Mouse (Mus musculus): ENCODE measurements around the gene Fermt1. TPM values are rescaled to one million over a fixed set of nuclear protein-coding genes. Genes with fewer than 3 reads are reported as not detected.

Fermt1 gene
- polyA plus RNA-seq, 1 experiment from 2014 or later, result 5.4 TPM

GRCm38 (mm10) chr2:132900596-132900995 is 45.1 kb downstream of the Fermt1 start:
- WGBS, result 77% methylated on average over 1 of the region's 1 CpGs

GRCm38 (mm10) chr2:132898211-132898610 is 47.5 kb downstream of the Fermt1 start:
- no peak overlapping the region for H3K4me2 ChIP-seq
- H3K36me3 ChIP-seq (ENCODE audit: insufficient read depth), result no peaks in the 10 kb centered on the region
- H3K4me1 ChIP-seq (ENCODE audit: insufficient read depth), result no peaks in the 10 kb centered on the region
- H3K4me3 ChIP-seq (ENCODE audit: low read depth, low read length), result no peak overlapping the region
- DNase-seq (no peak), ATAC-seq (ENCODE audit: insufficient read depth) (no peak)
- WGBS, result 48% methylated on average over 1 of the region's 1 CpGs
- H3K27ac ChIP-seq (ENCODE audit: low read depth), result no peak overlapping the region
- no peak overlapping the region for H3K9ac ChIP-seq
- TF ChIP-seq CTCF (IDR thresholded peaks at IDR 0.05; ENCODE audit: low read depth), result no peak
- no peaks in the 10 kb centered on the region for H3K9me3 ChIP-seq (ENCODE audit: low read depth, low read length)
- H3K27me3 ChIP-seq (ENCODE audit: insufficient read depth, low read length), result no peaks in the 10 kb centered on the region

More at GRCm38 (mm10) chr2:132900596-132900995, 45.1 kb downstream of the Fermt1 start:
- Histone ChIP-seq H3K4me1 (ENCODE audit: insufficient read depth) (no peaks in the 10 kb centered on the region), H3K9ac (no peak overlapping the region), H3K36me3 (ENCODE audit: insufficient read depth) (no peaks in the 10 kb centered on the region), H3K4me2 (no peak overlapping the region), H3K27ac (ENCODE audit: low read depth) (no peak overlapping the region), H3K9me3 (ENCODE audit: low read depth, low read length) (no peaks in the 10 kb centered on the region), H3K27me3 (ENCODE audit: insufficient read depth, low read length) (no peaks in the 10 kb centered on the region), H3K4me3 (ENCODE audit: low read depth, low read length) (no peak overlapping the region)
- no peak for TF ChIP-seq CTCF (IDR thresholded peaks at IDR 0.05; ENCODE audit: low read depth)
- DNase-seq (no peak), ATAC-seq (ENCODE audit: insufficient read depth) (no peak)

- ATAC-seq (ENCODE audit: insufficient read depth) (no peak), DNase-seq (no peak)
- Histone ChIP-seq H3K9me3 (ENCODE audit: low read depth, low read length) (no peaks in the 10 kb centered on the region), H3K4me2 (no peak overlapping the region), H3K36me3 (ENCODE audit: insufficient read depth) (no peaks in the 10 kb centered on the region), H3K9ac (no peak overlapping the region), H3K27me3 (ENCODE audit: insufficient read depth, low read length) (no peaks in the 10 kb centered on the region), H3K27ac (ENCODE audit: low read depth) (no peak overlapping the region), H3K4me3 (ENCODE audit: low read depth, low read length) (no peak overlapping the region), H3K4me1 (ENCODE audit: insufficient read depth) (no peaks in the 10 kb centered on the region)
- TF ChIP-seq CTCF (IDR thresholded peaks at IDR 0.05; ENCODE audit: low read depth), result no peak
- WGBS, result 70% methylated on average over 5 of the region's 5 CpGs
Observed at GRCm38 (mm10) chr2:132893826-132894225, 51.9 kb downstream of the Fermt1 start.

- H3K4me1 ChIP-seq (ENCODE audit: insufficient read depth), result no peaks in the 10 kb centered on the region
- ATAC-seq (ENCODE audit: insufficient read depth) (no peak), DNase-seq (no peak)
- H3K27me3 ChIP-seq (ENCODE audit: insufficient read depth, low read length), result peaks cover 16% of the 10 kb centered on the region; the same call in 1 of the 2 replicates
- H3K9ac ChIP-seq, result no peak overlapping the region
- 78% methylated on average over 7 of the region's 7 CpGs for WGBS
- no peak overlapping the region for H3K4me3 ChIP-seq (ENCODE audit: low read depth, low read length)
- no peak overlapping the region for H3K27ac ChIP-seq (ENCODE audit: low read depth)
- H3K9me3 ChIP-seq (ENCODE audit: low read depth, low read length), result no peaks in the 10 kb centered on the region
- no peak for TF ChIP-seq CTCF (IDR thresholded peaks at IDR 0.05; ENCODE audit: low read depth)
- H3K36me3 ChIP-seq (ENCODE audit: insufficient read depth), result no peaks in the 10 kb centered on the region
- no peak overlapping the region for H3K4me2 ChIP-seq
Observed at GRCm38 (mm10) chr2:132885312-132885711, 60.4 kb downstream of the Fermt1 start.

GRCm38 (mm10) chr2:132884303-132884967 is 61.3 kb downstream of the Fermt1 start:
- WGBS, result 24% methylated on average over 8 of the region's 8 CpGs
- H3K27ac ChIP-seq (ENCODE audit: low read depth), result no peak overlapping the region
- DNase-seq, result peak; percentile 50
- H3K36me3 ChIP-seq (ENCODE audit: insufficient read depth), result no peaks in the 10 kb centered on the region
- ATAC-seq (ENCODE audit: insufficient read depth), result peak; percentile 48
- H3K9ac ChIP-seq, result no peak overlapping the region
- no peak overlapping the region for H3K4me2 ChIP-seq
- no peaks in the 10 kb centered on the region for H3K9me3 ChIP-seq (ENCODE audit: low read depth, low read length)
- H3K4me3 ChIP-seq (ENCODE audit: low read depth, low read length), result no peak overlapping the region
- H3K4me1 ChIP-seq (ENCODE audit: insufficient read depth), result no peaks in the 10 kb centered on the region
- TF ChIP-seq CTCF (IDR thresholded peaks at IDR 0.05; ENCODE audit: low read depth), result no peak
- peaks cover 20% of the 10 kb centered on the region; the same call in 1 of the 2 replicates for H3K27me3 ChIP-seq (ENCODE audit: insufficient read depth, low read length)

- TF ChIP-seq CTCF (IDR thresholded peaks at IDR 0.05; ENCODE audit: low read depth), result no peak
- Histone ChIP-seq H3K36me3 (ENCODE audit: insufficient read depth) (no peaks in the 10 kb centered on the region), H3K27ac (ENCODE audit: low read depth) (no peak within 1 kb of the TSS), H3K9me3 (ENCODE audit: low read depth, low read length) (no peaks in the 10 kb centered on the region), H3K27me3 (ENCODE audit: insufficient read depth, low read length) (peaks cover 38% of the 10 kb centered on the region; the same call in 1 of the 2 replicates), H3K4me3 (ENCODE audit: low read depth, low read length) (peak within 1 kb of the TSS; percentile 46), H3K4me2 (peak within 1 kb of the TSS; percentile 93), H3K9ac (peak within 1 kb of the TSS; percentile 34; the same call in 1 of the 2 replicates), H3K4me1 (ENCODE audit: insufficient read depth) (no peaks in the 10 kb centered on the region)
- DNase-seq, result no peak
- 10% methylated on average over 12 of the region's 12 CpGs for WGBS
- ATAC-seq (ENCODE audit: insufficient read depth), result 0 out of 2 replicates have a peak, but pooled peaks have one; percentile 36
Observed at GRCm38 (mm10) chr2:132880844-132881645, 64.7 kb downstream of the Fermt1 start, which contains the start of gene Lrrn4. Gene Lrrn4, minus strand, starts transcription at chr2:132880891.
